Mouse (Mus musculus) CD8-positive naive resting alpha-beta T cell, adult 57 days (primary cell): ENCODE results near the gene Snap25. TPM values are rescaled to one million over a fixed set of nuclear protein-coding genes. Genes with fewer than 3 reads are reported as not detected.

ENCODE experiments used
- total RNA-seq: library from RNA; stranded (reverse); gene quantifications from one replicate; pipeline ENCODE4 v1.2.4, GENCODE M21; 2023

Snap25 gene
- not detected for total RNA-seq

GRCm38 (mm10) chr2:136713299-136713758 is at the start of gene Snap25:
Gene Snap25, plus strand, starts transcription at chr2:136713453.

Other genes starting within 250 kb of the Snap25 start
- gene Ankef1, start 211.5 kb upstream of the Snap25 start, total RNA-seq = not detected
- gene AL731706.2, start 172.2 kb downstream of the Snap25 start, total RNA-seq = 24.0 TPM
- 7.7 TPM for gene Slx4ip, start 177.8 kb downstream of the Snap25 start, total RNA-seq
- gene AL731706.1, start 177.9 kb downstream of the Snap25 start, total RNA-seq = 8.1 TPM
- gene Mkks, start 177.9 kb downstream of the Snap25 start, total RNA-seq = 5.1 TPM